Mouse (Mus musculus) G1E (cell line): ENCODE results near the gene Hp.

ENCODE experiments used
- CTCF ChIP-seq: IDR thresholded peaks from 2 replicates; pipeline ENCODE4 v1.5.1; 2012; ENCODE audit warnings: low read depth, low read length, inconsistent platforms, mixed read lengths
- GATA2 ChIP-seq: IDR thresholded peaks from 2 replicates; pipeline ENCODE4 v1.6.1; 2012; ENCODE audit warnings: low read depth, low read length, inconsistent platforms, borderline replicate concordance

- no peak for TF ChIP-seq CTCF
- TF ChIP-seq GATA2, result no peak
Observed at GRCm38 (mm10) chr8:109542165-109542564, 36.8 kb downstream of the Hp start.
